Mouse (Mus musculus): ENCODE data around the gene Anp32a.
A peak's percentile ranks its signal among the peaks of the same experiment; 100 is the strongest.

Gene Anp32a

DNA sequence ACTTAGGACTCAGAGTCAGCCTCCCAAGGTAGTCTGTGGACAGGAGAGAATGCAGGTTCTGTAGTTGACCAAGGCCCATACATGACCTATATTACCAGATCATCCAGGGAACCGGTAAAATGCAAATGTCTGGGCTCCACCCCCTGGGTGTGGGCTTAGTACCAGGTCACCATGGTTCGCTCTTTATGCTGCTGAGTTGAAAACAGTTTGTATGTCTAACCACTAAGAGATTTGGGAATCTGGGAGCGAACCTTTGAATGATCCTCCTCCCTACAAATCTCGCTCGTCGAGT, 5.2 kb downstream of the Anp32a start:
- DNase-seq (ENCODE audit: low spot score in 2 of 2), result no peak

DNA sequence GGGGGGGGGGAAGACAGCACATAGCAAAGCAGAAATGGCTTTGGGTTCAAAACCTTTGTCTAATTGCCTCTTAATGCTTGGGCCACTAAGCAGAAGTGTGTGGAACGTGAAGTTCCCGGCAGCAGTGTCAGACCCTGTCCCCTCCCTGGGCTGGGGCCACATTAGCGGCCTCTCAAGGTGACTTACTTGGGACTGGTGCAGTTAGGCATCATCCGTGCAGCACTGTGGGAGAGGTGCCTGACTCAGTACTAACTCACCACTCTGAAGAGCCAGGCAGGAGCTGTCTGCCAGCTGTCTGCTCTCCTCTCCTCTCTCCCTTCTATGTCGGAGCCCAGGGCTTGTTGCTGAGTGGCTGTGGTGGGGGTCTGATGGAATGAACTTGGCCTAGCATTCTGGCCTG, 6.1 kb downstream of the Anp32a start:
- DNase-seq (ENCODE audit: low spot score in 2 of 2), result no peak

GRCm38 (mm10) chr9:62348050-62348449, 7.0 kb downstream of the Anp32a start:
- no peak for DNase-seq (ENCODE audit: low spot score in 2 of 2)

DNA sequence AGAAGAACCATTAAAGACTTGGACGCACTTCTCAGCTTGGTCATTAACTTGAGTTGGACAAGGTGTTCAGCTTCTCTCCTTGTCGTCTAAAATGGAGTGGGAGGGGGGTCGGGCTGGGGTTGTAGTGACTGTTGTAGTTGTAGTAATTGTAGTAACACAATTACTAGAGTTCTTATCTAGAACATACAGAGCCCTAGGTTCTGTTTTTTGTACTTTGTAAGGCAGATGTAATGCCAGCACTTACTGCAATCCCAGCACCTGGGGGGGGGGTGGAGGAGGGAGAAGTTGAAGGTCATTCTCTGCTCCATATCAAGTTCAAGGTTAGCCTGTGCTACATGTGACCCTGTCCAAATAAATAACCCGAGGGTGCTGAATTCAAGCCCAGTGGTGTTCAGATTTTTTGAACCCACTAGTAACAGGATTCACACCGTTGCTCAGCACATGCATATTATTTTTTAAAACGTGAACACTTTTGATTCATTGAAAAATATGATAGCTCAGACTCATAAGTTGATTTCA, 7.4 kb downstream of the Anp32a start:
- no peak for DNase-seq (ENCODE audit: low spot score in 2 of 2)

DNA sequence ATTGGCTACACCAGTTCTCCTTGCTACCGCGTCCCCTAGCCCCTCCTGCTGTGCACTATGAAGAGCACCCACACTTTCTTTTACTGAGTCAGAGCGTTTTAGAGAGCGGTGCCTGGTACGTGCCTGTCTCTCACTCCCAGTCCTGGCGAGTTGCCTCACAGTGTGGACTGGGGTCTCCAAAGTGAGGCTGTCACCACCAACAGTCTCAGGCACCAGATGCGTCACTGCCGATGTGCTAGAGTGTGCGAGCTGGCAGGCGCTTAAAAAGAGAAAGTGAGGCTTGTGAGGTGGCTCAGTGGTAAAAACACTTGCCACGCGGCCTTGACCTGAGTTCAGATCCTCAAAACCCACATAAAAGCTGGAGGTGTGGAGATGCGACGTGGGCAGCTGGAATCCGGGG, 8.2 kb downstream of the Anp32a start:
- DNase-seq (ENCODE audit: low spot score in 2 of 2), result no peak

GRCm38 (mm10) chr9:62350721-62351120, 9.6 kb downstream of the Anp32a start:
- DNase-seq (ENCODE audit: low spot score in 2 of 2), result no peak

- no peak for DNase-seq (ENCODE audit: low spot score in 2 of 2)
These were observed 10.1 kb downstream of the Anp32a start for GRCm38 (mm10) chr9:62351200-62351599.

- DNase-seq (ENCODE audit: low spot score in 2 of 2), result no peak
These were observed 12.7 kb downstream of the Anp32a start for GRCm38 (mm10) chr9:62353784-62354183.

- DNase-seq (ENCODE audit: low spot score in 2 of 2), result no peak
These were observed 14.0 kb downstream of the Anp32a start for GRCm38 (mm10) chr9:62354838-62355719.

DNA sequence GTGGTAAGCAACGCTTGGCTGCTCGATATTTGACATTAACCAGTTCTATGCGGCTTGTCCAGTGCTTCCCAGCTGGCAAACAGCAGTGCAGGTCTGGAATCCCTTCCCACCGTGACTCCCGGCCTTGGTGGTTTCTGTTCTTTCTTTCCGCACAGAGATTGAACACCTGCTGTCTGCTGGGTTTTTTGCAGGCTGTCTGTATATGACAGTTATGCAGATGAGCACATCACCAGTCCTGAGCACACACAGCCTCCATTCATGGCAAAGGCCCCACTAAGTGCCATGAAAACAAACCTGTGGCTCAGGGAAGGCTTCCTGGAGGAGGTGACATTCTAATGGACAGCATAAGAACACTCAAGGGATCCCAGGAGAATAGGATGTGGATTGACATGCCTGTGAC, 14.7 kb downstream of the Anp32a start:
- no peak for DNase-seq (ENCODE audit: low spot score in 2 of 2)

GRCm38 (mm10) chr9:62357593-62357992, 16.5 kb downstream of the Anp32a start:
- no peak for DNase-seq (ENCODE audit: low spot score in 2 of 2)

DNA sequence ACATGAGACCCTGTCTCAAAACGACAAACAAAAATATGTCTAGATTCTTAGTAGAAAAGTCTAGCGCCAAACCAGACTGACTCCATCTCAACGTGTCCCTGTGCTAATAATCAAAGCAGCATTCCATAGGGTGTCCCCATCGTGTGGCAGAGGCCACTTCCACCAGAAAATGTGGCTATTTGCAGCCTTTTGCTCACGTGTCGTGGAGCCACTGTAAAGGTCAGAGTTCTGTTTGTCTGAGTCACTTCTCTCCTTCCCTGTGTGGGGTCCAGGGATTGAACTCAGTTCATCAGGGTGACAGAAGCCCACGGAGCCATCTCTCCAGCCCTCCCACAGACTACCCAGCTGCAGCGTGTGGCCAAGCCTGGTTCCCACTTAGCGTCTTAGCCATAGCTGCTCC, 17.8 kb downstream of the Anp32a start:
- DNase-seq (ENCODE audit: low spot score in 2 of 2), result no peak

GRCm38 (mm10) chr9:62360889-62361288, 19.8 kb downstream of the Anp32a start:
- DNase-seq (ENCODE audit: low spot score in 2 of 2), result no peak

DNA sequence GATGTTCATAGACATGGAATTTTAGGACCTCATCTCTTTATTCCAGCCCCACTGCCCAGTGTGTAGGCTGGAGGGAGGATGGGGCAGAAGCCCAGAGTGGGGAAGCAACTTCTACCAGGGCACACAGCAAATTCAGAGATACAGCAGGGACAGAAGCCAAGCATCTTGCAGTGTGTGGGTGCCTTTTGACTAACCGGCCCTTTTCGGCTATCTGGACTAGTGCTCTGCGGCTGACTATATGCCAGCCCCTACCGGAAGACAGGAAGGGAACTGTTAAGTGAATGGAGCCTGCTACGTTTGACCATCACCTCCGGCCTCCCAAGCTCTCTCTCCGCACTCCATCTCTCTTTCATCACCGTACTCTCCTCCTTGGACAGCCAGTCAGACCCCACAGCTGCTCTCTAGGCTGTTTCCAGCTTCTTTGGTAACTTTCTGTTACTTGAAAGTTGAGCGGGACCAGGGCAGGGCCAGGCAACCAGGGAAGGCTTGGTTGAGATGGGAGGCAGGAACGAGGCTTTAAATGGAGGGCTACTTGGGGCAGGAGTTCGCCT, 21.8 kb downstream of the Anp32a start:
- no peak for DNase-seq (ENCODE audit: low spot score in 2 of 2)

- peak; percentile 88 to 92 for DNase-seq (ENCODE audit: low spot score in 2 of 2)
These were observed 22.5 kb downstream of the Anp32a start for GRCm38 (mm10) chr9:62363619-62364018.

GRCm38 (mm10) chr9:62364216-62364615, 23.1 kb downstream of the Anp32a start:
- no peak for DNase-seq (ENCODE audit: low spot score in 2 of 2)

GRCm38 (mm10) chr9:62364831-62365230, 23.7 kb downstream of the Anp32a start:
- DNase-seq (ENCODE audit: low spot score in 2 of 2), result no peak

DNA sequence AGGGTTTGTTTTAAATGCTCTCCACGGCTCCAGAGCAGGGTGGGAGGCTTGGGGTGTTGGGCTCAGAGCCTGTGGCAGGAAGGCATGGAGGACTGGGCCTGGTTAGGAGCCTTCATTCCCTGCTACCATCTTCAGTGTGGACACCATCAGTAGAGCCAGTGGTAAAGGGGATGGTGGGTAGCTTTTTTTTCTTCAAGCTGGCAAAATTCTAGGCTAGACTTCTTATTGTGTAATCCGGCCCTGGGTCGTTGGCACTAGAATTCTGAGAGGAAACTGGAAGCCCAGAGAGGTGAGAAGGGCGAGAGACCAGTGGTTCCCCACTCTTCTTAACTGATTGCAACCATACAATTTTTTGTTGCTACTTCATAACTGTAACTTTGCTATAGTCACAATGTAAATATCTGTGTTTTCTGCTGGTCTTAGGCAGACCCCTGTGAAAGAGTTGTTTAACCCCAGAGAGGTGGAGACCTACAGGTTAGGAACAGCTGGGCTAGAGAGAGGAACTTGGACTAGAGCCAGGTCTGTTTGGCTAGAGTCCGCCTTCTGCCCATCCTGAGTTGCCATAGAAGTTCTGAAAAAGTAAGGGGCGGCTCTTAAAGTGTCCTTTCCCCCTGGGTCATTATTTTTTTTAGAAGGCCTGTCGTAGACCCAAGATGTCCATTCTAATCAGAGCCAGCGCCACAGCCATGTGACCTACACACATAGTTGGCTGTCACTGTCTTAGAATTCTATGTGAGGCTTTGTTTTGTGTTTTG, 24.4 kb downstream of the Anp32a start:
- DNase-seq (ENCODE audit: low spot score in 2 of 2), result no peak

GRCm38 (mm10) chr9:62366478-62367458, 25.7 kb downstream of the Anp32a start:
- DNase-seq (ENCODE audit: low spot score in 2 of 2), result no peak

GRCm38 (mm10) chr9:62367510-62368071, 26.5 kb downstream of the Anp32a start:
- no peak for DNase-seq (ENCODE audit: low spot score in 2 of 2)

GRCm38 (mm10) chr9:62368256-62368905, 27.3 kb downstream of the Anp32a start:
- DNase-seq (ENCODE audit: low spot score in 2 of 2), result no peak
